Mouse (Mus musculus) E14TG2a.4 (cell line): ENCODE results near the gene Xpo4.
A peak's percentile ranks its signal among the peaks of the same experiment; 100 is the strongest.

Source experiments
- H3K27me3 ChIP-seq: 2 replicates; pipeline ENCODE4 v1.6.1; 2014; ENCODE audit warnings: low read length, control low read depth; ENCODE audit not compliant: insufficient read depth
- H3K36me3 ChIP-seq: 2 replicates; pipeline ENCODE4 v1.6.1; 2014; ENCODE audit warnings: low read length, control low read depth; ENCODE audit not compliant: insufficient read depth
- H3K4me1 ChIP-seq: replicated peaks from 2 replicates; pipeline ENCODE4 v1.6.1; 2014; ENCODE audit warnings: low read depth, low read length, control low read depth
- H3K4me3 ChIP-seq: replicated peaks from 2 replicates; pipeline ENCODE4 v1.5.1; 2014; ENCODE audit warnings: mild to moderate bottlenecking, low read length
- H3K9me3 ChIP-seq: 2 replicates; pipeline ENCODE4 v1.6.1; 2014; ENCODE audit warnings: low read length, control low read depth
- CTCF ChIP-seq: conservative IDR thresholded peaks from 2 replicates; pipeline ENCODE4 v1.5.1; 2014; ENCODE audit warnings: low read length
- NANOG ChIP-seq: IDR thresholded peaks from 2 replicates; pipeline ENCODE4 v1.6.1; 2014; ENCODE audit warnings: borderline replicate concordance, low read length, mixed read lengths
- POU5F1 ChIP-seq: IDR thresholded peaks from 2 replicates; pipeline ENCODE4 v1.6.1; 2014; ENCODE audit warnings: low read length, borderline replicate concordance

Gene Xpo4

GRCm38 (mm10) chr14:57546131-57546530 is 119.1 kb downstream of the Xpo4 start:
- H3K36me3 ChIP-seq: peaks cover 21% of the 10 kb centered on the region
- TF ChIP-seq NANOG: no peak
- no peak for TF ChIP-seq CTCF
- TF ChIP-seq POU5F1: no peak
- peaks cover 60% of the 10 kb centered on the region for H3K4me1 ChIP-seq

GRCm38 (mm10) chr14:57545526-57545925 is 119.7 kb downstream of the Xpo4 start:
- TF ChIP-seq CTCF (no peak), POU5F1 (no peak), NANOG (no peak)
- peaks cover 64% of the 10 kb centered on the region for H3K4me1 ChIP-seq
- 0 out of 2 replicates have a peak overlapping the region, but pooled peaks have one; percentile 3 for H3K4me3 ChIP-seq
- H3K9me3 ChIP-seq: no peaks in the 10 kb centered on the region
- H3K36me3 ChIP-seq: peaks cover 21% of the 10 kb centered on the region
- H3K27me3 ChIP-seq: peaks cover 41% of the 10 kb centered on the region

More at GRCm38 (mm10) chr14:57546131-57546530, 119.1 kb downstream of the Xpo4 start:
- H3K9me3 ChIP-seq: no peaks in the 10 kb centered on the region
- peaks cover 35% of the 10 kb centered on the region for H3K27me3 ChIP-seq
- H3K4me3 ChIP-seq: 0 out of 2 replicates have a peak overlapping the region, but pooled peaks have one; percentile 3

GRCm38 (mm10) chr14:57543420-57544039 is 121.7 kb downstream of the Xpo4 start:
- Histone ChIP-seq H3K36me3 (peaks cover 2% of the 10 kb centered on the region; the same call in 1 of the 2 replicates), H3K4me3 (no peak overlapping the region; the same call in 1 of the 2 replicates), H3K27me3 (peaks cover 58% of the 10 kb centered on the region), H3K9me3 (no peaks in the 10 kb centered on the region), H3K4me1 (peaks cover 69% of the 10 kb centered on the region)
- TF ChIP-seq POU5F1 (no peak), NANOG (no peak), CTCF (no peak)

GRCm38 (mm10) chr14:57542231-57542630 is 123.0 kb downstream of the Xpo4 start:
- H3K4me1 ChIP-seq: peaks cover 71% of the 10 kb centered on the region
- H3K27me3 ChIP-seq: peaks cover 67% of the 10 kb centered on the region
- H3K9me3 ChIP-seq: no peaks in the 10 kb centered on the region
- H3K4me3 ChIP-seq: peak overlapping the region; percentile 76
- TF ChIP-seq CTCF (no peak), NANOG (no peak), POU5F1 (no peak)
- no peaks in the 10 kb centered on the region for H3K36me3 ChIP-seq

GRCm38 (mm10) chr14:57540683-57541082 is 124.5 kb downstream of the Xpo4 start:
- no peaks in the 10 kb centered on the region for H3K9me3 ChIP-seq
- H3K36me3 ChIP-seq: no peaks in the 10 kb centered on the region
- no peak for TF ChIP-seq CTCF
- TF ChIP-seq POU5F1: no peak
- no peak for TF ChIP-seq NANOG

GRCm38 (mm10) chr14:57537261-57538015 is 127.8 kb downstream of the Xpo4 start:
- Histone ChIP-seq H3K36me3 (no peaks in the 10 kb centered on the region), H3K27me3 (peaks cover 68% of the 10 kb centered on the region), H3K9me3 (no peaks in the 10 kb centered on the region), H3K4me3 (peak overlapping the region; percentile 35; the same call in 1 of the 2 replicates), H3K4me1 (peaks cover 81% of the 10 kb centered on the region)
- TF ChIP-seq POU5F1: no peak
- no peak for TF ChIP-seq CTCF
- TF ChIP-seq NANOG: peak; percentile 63; the same call in 1 of the 2 replicates

More at GRCm38 (mm10) chr14:57540683-57541082, 124.5 kb downstream of the Xpo4 start:
- H3K4me3 ChIP-seq: no peak overlapping the region
- H3K27me3 ChIP-seq: peaks cover 73% of the 10 kb centered on the region
- peaks cover 71% of the 10 kb centered on the region for H3K4me1 ChIP-seq

- TF ChIP-seq POU5F1 (no peak), NANOG (no peak), CTCF (no peak)
- Histone ChIP-seq H3K27me3 (peaks cover 64% of the 10 kb centered on the region), H3K4me3 (peak overlapping the region; percentile 35; the same call in 1 of the 2 replicates), H3K9me3 (no peaks in the 10 kb centered on the region), H3K36me3 (no peaks in the 10 kb centered on the region), H3K4me1 (peaks cover 83% of the 10 kb centered on the region)
These were observed 128.4 kb downstream of the Xpo4 start for GRCm38 (mm10) chr14:57536820-57537219.

- no peak for TF ChIP-seq NANOG
- H3K4me1 ChIP-seq: peaks cover 86% of the 10 kb centered on the region
- no peak overlapping the region; the same call in 1 of the 2 replicates for H3K4me3 ChIP-seq
- peaks cover 53% of the 10 kb centered on the region for H3K27me3 ChIP-seq
- no peaks in the 10 kb centered on the region for H3K9me3 ChIP-seq
- H3K36me3 ChIP-seq: no peaks in the 10 kb centered on the region
These were observed 129.6 kb downstream of the Xpo4 start for GRCm38 (mm10) chr14:57535646-57536045.
